Mouse (Mus musculus) leukemia stem cell, adult 10-12 weeks (primary cell): ENCODE data around the gene Kcnj13. TPM values are rescaled to one million over a fixed set of nuclear protein-coding genes. Genes with fewer than 3 reads are reported as not detected.

ENCODE experiments used
- polyA plus RNA-seq: library from polyadenylated mRNA; stranded (reverse); fragments of >175 nt; gene quantifications from 2 replicates; pipeline ENCODE4 v1.2.3, GENCODE M21; 2012; ENCODE audit warnings: low replicate concordance

The Kcnj13 gene
- polyA plus RNA-seq: not detected in 2 replicates

GRCm38 (mm10) chr1:87394594-87394993, at the start of gene Kcnj13:
Gene Kcnj13 (minus strand): TSS chr1:87394729.

Other genes starting within 250 kb of the Kcnj13 start
- gene Ecel1, start 238.2 kb downstream of the Kcnj13 start, polyA plus RNA-seq: 0.08 TPM in 1 of 2 replicates, not detected in the other
- not detected in 2 replicates for gene Prss56, start 211.4 kb downstream of the Kcnj13 start, polyA plus RNA-seq
- gene Chrnd, start 204.1 kb downstream of the Kcnj13 start, polyA plus RNA-seq: not detected in 2 replicates
- gene Chrng, start 190.1 kb downstream of the Kcnj13 start, polyA plus RNA-seq: not detected in 2 replicates
- gene Eif4e2, start 180.8 kb downstream of the Kcnj13 start, polyA plus RNA-seq: 18.5 and 23.0 TPM in 2 replicates
- 0.64 and 1.2 TPM in 2 replicates for gene Efhd1, start 130.4 kb downstream of the Kcnj13 start, polyA plus RNA-seq
- 7.8 and 11.5 TPM in 2 replicates for gene Gigyf2, start 67.7 kb downstream of the Kcnj13 start, polyA plus RNA-seq
- not detected in 2 replicates for gene Snorc, start 75.5 kb upstream of the Kcnj13 start, polyA plus RNA-seq
- not detected in 2 replicates for gene Neu2, start 115.2 kb upstream of the Kcnj13 start, polyA plus RNA-seq
- not detected in 2 replicates for gene Ngef, start 179.1 kb upstream of the Kcnj13 start, polyA plus RNA-seq
- 51.2 and 319 TPM in 2 replicates for gene Inpp5d, start 225.6 kb upstream of the Kcnj13 start, polyA plus RNA-seq